In the genomic region with DNA sequence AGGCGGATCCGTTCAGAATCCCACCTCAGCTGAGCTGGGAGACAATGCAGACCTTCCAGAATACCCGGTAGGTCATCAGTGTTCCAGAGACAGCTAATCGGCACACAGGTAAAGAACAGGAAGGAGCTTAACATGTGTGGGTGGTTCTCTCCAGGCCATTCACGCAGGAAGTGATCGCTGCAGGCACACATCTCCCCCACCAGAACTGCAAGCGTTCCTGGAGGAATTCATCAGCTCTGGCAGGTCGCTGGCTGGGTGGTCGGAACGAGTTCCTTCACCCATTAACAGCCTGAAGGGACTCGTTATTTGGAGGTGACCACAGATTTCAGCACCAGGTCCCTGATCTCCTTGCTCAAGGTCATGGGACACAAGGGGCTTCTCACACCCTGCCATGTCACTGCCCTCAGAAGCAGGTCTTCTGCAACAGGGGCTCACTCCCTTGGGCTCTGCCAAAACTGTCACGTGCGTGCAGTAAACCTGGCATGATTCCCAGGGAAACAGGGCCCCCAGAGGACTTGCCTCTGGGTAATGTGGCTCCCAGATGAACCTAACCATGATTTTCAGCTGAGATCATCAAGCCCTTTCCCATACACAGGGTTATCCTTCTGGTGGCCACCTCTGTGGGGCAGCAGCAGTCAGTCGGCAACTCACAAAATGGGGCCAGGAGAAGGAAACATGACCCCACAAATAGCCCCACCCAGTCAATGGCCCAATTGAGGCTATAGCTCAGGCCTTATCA, we compare ENCODE assay signal across 11 mouse cellular contexts. TPM values are rescaled to one million over a fixed set of nuclear protein-coding genes. Genes with fewer than 3 reads are reported as not detected.
DNase-seq lines count a peak whose midpoint lies in the region; ATAC-seq and TF ChIP-seq lines count a peak whose summit lies in the region.
"Had no signal": no experiment of that assay in that cellular context is flagged by ENCODE, and none has a peak within 500 bp of the region (broad histone marks: within the 10 kb centered on the region; RNA-seq: fewer than 3 reads in every experiment).

No protein-coding gene starts in this region.

- no peak overlapping the region for H3K4me2 ChIP-seq in forebrain, embryonic 14.5 days (ENCODE audit: low read length)
- H3K4me2 ChIP-seq in forebrain, postnatal 0 days (ENCODE audit: low read depth) = no peak overlapping the region
- no peak overlapping the region for H3K4me2 ChIP-seq in lung, embryonic 16.5 days (ENCODE audit: low read depth, low read length)
- H3K4me2 ChIP-seq: hindbrain, embryonic 13.5 days had no signal

- 50% methylated on average over 14 of the region's 14 CpGs for WGBS in forebrain, embryonic 14.5 days
- WGBS in forebrain, postnatal 0 days = 41% methylated on average over 14 of the region's 14 CpGs
- WGBS in lung, embryonic 16.5 days = 26% methylated on average over 14 of the region's 14 CpGs

- H3K9me3 ChIP-seq in forebrain, embryonic 14.5 days (replicated peaks; ENCODE audit: control insufficient read depth, low read length) = no peaks in the 10 kb centered on the region
- H3K9me3 ChIP-seq in forebrain, postnatal 0 days (ENCODE audit: low read length) = no peaks in the 10 kb centered on the region
- H3K9me3 ChIP-seq in lung, embryonic 16.5 days (ENCODE audit: control insufficient read depth, low read length) = no peaks in the 10 kb centered on the region
- H3K9me3 ChIP-seq: hindbrain, embryonic 13.5 days had no signal

- no peak for TF ChIP-seq POLR2A in brain, embryonic 14.5 days (IDR thresholded peaks at IDR 0.05; ENCODE audit: borderline replicate concordance, extremely low read depth, insufficient read depth, insufficient read length, poor library complexity, severe bottlenecking)

- ATAC-seq in forebrain, embryonic 14.5 days = 0 out of 2 replicates have a peak, but pooled peaks have one; percentile 42
- no peak for ATAC-seq in forebrain, postnatal 0 days
- peak; percentile 82 for ATAC-seq in lung, embryonic 16.5 days (ENCODE audit: low read depth)

- H3K36me3 ChIP-seq in forebrain, embryonic 14.5 days (ENCODE audit: control insufficient read depth, insufficient read depth, low read length) = no peaks in the 10 kb centered on the region
- H3K36me3 ChIP-seq in forebrain, postnatal 0 days (ENCODE audit: insufficient read depth) = no peaks in the 10 kb centered on the region
- H3K36me3 ChIP-seq in lung, embryonic 16.5 days (ENCODE audit: control insufficient read depth, insufficient read depth, low read length) = no peaks in the 10 kb centered on the region
- H3K36me3 ChIP-seq: hindbrain, embryonic 13.5 days had no signal

- no peak overlapping the region for H3K4me3 ChIP-seq in forebrain, embryonic 14.5 days (ENCODE audit: low read depth, low read length)
- no peak overlapping the region for H3K4me3 ChIP-seq in forebrain, postnatal 0 days (ENCODE audit: low read depth, low read length)
- H3K4me3 ChIP-seq in lung, embryonic 16.5 days (ENCODE audit: low read length) = no peak overlapping the region
- H3K4me3 ChIP-seq: hindbrain, embryonic 13.5 days had no signal

- H3K9ac ChIP-seq in forebrain, embryonic 14.5 days (ENCODE audit: low read length) = no peak overlapping the region
- H3K9ac ChIP-seq in forebrain, postnatal 0 days = no peak overlapping the region
- H3K9ac ChIP-seq in lung, embryonic 16.5 days (ENCODE audit: low read length) = peak overlapping the region; percentile 9; the same call in 1 of the 2 replicates
- H3K9ac ChIP-seq: hindbrain, embryonic 13.5 days had no signal

- no peak overlapping the region for H3K27ac ChIP-seq in forebrain, embryonic 14.5 days (ENCODE audit: low read depth, low read length)
- no peak overlapping the region for H3K27ac ChIP-seq in forebrain, postnatal 0 days (ENCODE audit: low read depth, low read length)
- no peak overlapping the region for H3K27ac ChIP-seq in lung, embryonic 16.5 days (ENCODE audit: low read length)
- H3K27ac ChIP-seq: hindbrain, embryonic 13.5 days had no signal

- TF ChIP-seq CTCF in forebrain, postnatal 0 days (IDR thresholded peaks at IDR 0.05; ENCODE audit: low read depth) = no peak
- TF ChIP-seq CTCF in brain, embryonic 14.5 days (IDR thresholded peaks at IDR 0.05; ENCODE audit: borderline replicate concordance, extremely low read depth, insufficient read depth, insufficient read length) = no peak

- H3K27me3 ChIP-seq in forebrain, embryonic 14.5 days (replicated peaks; ENCODE audit: control insufficient read depth, insufficient read depth, low read length) = no peaks in the 10 kb centered on the region
- H3K27me3 ChIP-seq in forebrain, postnatal 0 days (ENCODE audit: insufficient read depth, low read length) = no peaks in the 10 kb centered on the region
- no peaks in the 10 kb centered on the region for H3K27me3 ChIP-seq in lung, embryonic 16.5 days (ENCODE audit: control insufficient read depth, insufficient read depth, low read depth, low read length)
- H3K27me3 ChIP-seq: hindbrain, embryonic 13.5 days had no signal

- DNase-seq in forebrain, embryonic 14.5 days (ENCODE audit: low spot score) = peak; percentile 71
- DNase-seq in forebrain, postnatal 0 days = no peak
- DNase-seq in lung, postnatal 25 days (ENCODE audit: low spot score) = no peak
- peak; percentile 82 for DNase-seq in brain, embryonic 14.5 days (ENCODE audit: low read depth)
- DNase-seq in kidney, postnatal 10 days = peak; percentile 51
- DNase-seq in embryo, embryonic 9.5 days (ENCODE audit: extremely low spot score) = no peak
- DNase-seq in ovary, postnatal 10 days (ENCODE audit: low spot score) = no peak
- DNase-seq: cerebellum, adult 11 months had no signal

- H3K4me1 ChIP-seq in forebrain, embryonic 14.5 days (ENCODE audit: control insufficient read depth, insufficient read depth, low read length) = 0 out of 2 replicates have a peak, but pooled peaks cover 6% of the 10 kb centered on the region
- no peaks in the 10 kb centered on the region for H3K4me1 ChIP-seq in forebrain, postnatal 0 days (ENCODE audit: insufficient read depth)
- peaks cover 10% of the 10 kb centered on the region for H3K4me1 ChIP-seq in lung, embryonic 16.5 days (replicated peaks; ENCODE audit: control insufficient read depth, insufficient read depth, low read length)

RNA-seq across cellular contexts. Expression of a gene that starts 46.8 kb away (rescaled TPM):
- polyA plus RNA-seq in forebrain, embryonic 14.5 days (2014; fragmentation: Nextera tagmentation; extraction: Ambion mirVana) = 0.42 and 0.48 TPM in 2 replicates
- total RNA-seq in forebrain, postnatal 0 days (2014; rRNA removed) = 2.2 and 2.5 TPM in 2 replicates
- polyA plus RNA-seq in forebrain, postnatal 0 days (2015; fragmentation: Nextera tagmentation; extraction: Ambion mirVana) = 0.80 and 1.3 TPM in 2 replicates
- 0.04 and 0.08 TPM in 2 replicates for polyA plus RNA-seq in lung, embryonic 16.5 days (2015; fragmentation: Nextera tagmentation; extraction: Ambion mirVana)
- 0.96 and 1.0 TPM in 2 replicates for polyA plus RNA-seq in brain, embryonic 14.5 days (2012; rRNA removed)
- polyA plus RNA-seq: C2C12 had no signal

Comparison
In these comparisons a context has a peak if more than half of its experiments do, and no peak if none do; other contexts are left out.
1. DNase-seq: peak in forebrain, embryonic 14.5 days (single experiment), brain, embryonic 14.5 days (single experiment) and kidney, postnatal 10 days (single experiment); none in forebrain, postnatal 0 days (single experiment), lung, postnatal 25 days (single experiment), embryo, embryonic 9.5 days (single experiment) and ovary, postnatal 10 days (single experiment).